In the genomic region with DNA sequence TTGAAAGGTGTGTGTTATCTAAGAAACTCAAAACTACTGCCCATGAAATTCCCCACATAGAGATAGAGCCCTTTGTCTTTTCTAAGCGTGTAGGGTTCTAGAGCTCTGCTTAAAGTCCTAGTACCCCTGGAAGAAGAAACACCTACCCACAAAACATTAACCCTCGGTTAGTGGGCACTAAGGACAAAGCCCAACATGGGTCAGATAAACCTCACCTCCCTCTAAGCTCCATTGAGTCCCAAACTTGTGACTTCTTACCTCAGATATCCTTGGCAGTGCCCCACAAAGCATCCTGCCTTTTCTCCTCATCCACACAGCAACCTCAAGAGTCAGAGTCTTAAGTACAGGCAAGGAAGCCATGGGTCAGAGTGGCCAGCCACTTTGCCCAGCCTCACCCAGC, we compare ENCODE assay signal across 8 mouse cellular contexts.
A peak's percentile ranks its signal among the peaks of the same experiment; 100 is the strongest.
DNase-seq lines count a peak whose midpoint lies in the region; ATAC-seq and TF ChIP-seq lines count a peak whose summit lies in the region.

No protein-coding gene starts in this region.

- H3K4me3 ChIP-seq in cerebellum, adult 2 months (replicated peaks; ENCODE audit: insufficient read depth, low read depth, low read length) = no peak overlapping the region
- H3K4me3 ChIP-seq in forebrain, embryonic 12.5 days (replicated peaks) = no peak overlapping the region
- no peak overlapping the region for H3K4me3 ChIP-seq in hindbrain, embryonic 15.5 days
- H3K4me3 ChIP-seq in neural tube, embryonic 12.5 days = no peak overlapping the region

- no peaks in the 10 kb centered on the region for H3K9me3 ChIP-seq in forebrain, embryonic 12.5 days
- no peaks in the 10 kb centered on the region for H3K9me3 ChIP-seq in hindbrain, embryonic 15.5 days
- no peaks in the 10 kb centered on the region for H3K9me3 ChIP-seq in neural tube, embryonic 12.5 days

- H3K27ac ChIP-seq in cerebellum, adult 2 months (ENCODE audit: insufficient read depth, low read length) = peak overlapping the region; percentile 94
- peak overlapping the region; percentile 97 for H3K27ac ChIP-seq in forebrain, embryonic 12.5 days
- H3K27ac ChIP-seq in hindbrain, embryonic 15.5 days (replicated peaks) = peak overlapping the region; percentile 81
- peak overlapping the region; percentile 44; the same call in 1 of the 2 replicates for H3K27ac ChIP-seq in neural tube, embryonic 12.5 days

- H3K4me1 ChIP-seq in cerebellum, adult 2 months (ENCODE audit: control insufficient read depth, insufficient read depth, low read length) = peaks cover 70% of the 10 kb centered on the region
- H3K4me1 ChIP-seq in forebrain, embryonic 12.5 days = peaks cover 80% of the 10 kb centered on the region
- peaks cover 81% of the 10 kb centered on the region for H3K4me1 ChIP-seq in hindbrain, embryonic 15.5 days (replicated peaks)
- H3K4me1 ChIP-seq in neural tube, embryonic 12.5 days = peaks cover 59% of the 10 kb centered on the region

- TF ChIP-seq CTCF in cerebellum, adult 2 months (IDR thresholded peaks at IDR 0.05; ENCODE audit: borderline replicate concordance, insufficient read depth, low read depth, low read length) = no peak

- intact Hi-C loops in left cerebral cortex, postnatal 14 days (cut with DNase I) = no loop called here

- DNase-seq in cerebellum, adult 2 months = peak in 1 of 2 experiments; percentile 25
- no peak for DNase-seq in cerebellum, adult 11 months
- DNase-seq in left cerebral cortex, postnatal 14 days (ENCODE audit: low spot score in 2 of 2) = no peak
- no peak for DNase-seq in cerebellum, adult 11-12 months
- no peak for DNase-seq in frontal cortex, postnatal 10 days (ENCODE audit: low spot score in 2 of 2)

- no peak for ATAC-seq in forebrain, embryonic 12.5 days (ENCODE audit: low FRiP score)
- no peak for ATAC-seq in hindbrain, embryonic 15.5 days (ENCODE audit: low FRiP score, low read depth)
- ATAC-seq in neural tube, embryonic 12.5 days (ENCODE audit: low FRiP score, low read depth) = no peak

- H3K27me3 ChIP-seq in cerebellum, adult 2 months (ENCODE audit: control insufficient read depth, insufficient read depth, low read length) = no peaks in the 10 kb centered on the region
- H3K27me3 ChIP-seq in forebrain, embryonic 12.5 days = no peaks in the 10 kb centered on the region; the same call in 1 of the 2 replicates
- H3K27me3 ChIP-seq in hindbrain, embryonic 15.5 days = no peaks in the 10 kb centered on the region
- no peaks in the 10 kb centered on the region for H3K27me3 ChIP-seq in neural tube, embryonic 12.5 days (replicated peaks)

- peaks cover 7% of the 10 kb centered on the region for H3K36me3 ChIP-seq in forebrain, embryonic 12.5 days (replicated peaks)
- H3K36me3 ChIP-seq in hindbrain, embryonic 15.5 days = no peaks in the 10 kb centered on the region
- H3K36me3 ChIP-seq in neural tube, embryonic 12.5 days = no peaks in the 10 kb centered on the region

- no peak for TF ChIP-seq POLR2A in cerebellum, adult 2 months (IDR thresholded peaks at IDR 0.05; ENCODE audit: borderline replicate concordance, insufficient read depth, low read length)

- peak overlapping the region; percentile 29 for H3K4me2 ChIP-seq in forebrain, embryonic 12.5 days
- H3K4me2 ChIP-seq in hindbrain, embryonic 15.5 days = no peak overlapping the region
- H3K4me2 ChIP-seq in neural tube, embryonic 12.5 days (replicated peaks) = no peak overlapping the region

- H3K9ac ChIP-seq in forebrain, embryonic 12.5 days = no peak overlapping the region
- H3K9ac ChIP-seq in hindbrain, embryonic 15.5 days = no peak overlapping the region
- H3K9ac ChIP-seq in neural tube, embryonic 12.5 days = no peak overlapping the region

- WGBS in cerebellum, adult 2 months = 46% methylated on average over 2 of the region's 2 CpGs
- 53% methylated on average over 2 of the region's 2 CpGs for WGBS in forebrain, embryonic 12.5 days
- 73% methylated on average over 2 of the region's 2 CpGs for WGBS in hindbrain, embryonic 15.5 days
- WGBS in neural tube, embryonic 12.5 days = 81% methylated on average over 2 of the region's 2 CpGs

Comparison
In these comparisons a context has a peak if more than half of its experiments do, and no peak if none do; other contexts are left out.
1. H3K27ac ChIP-seq: peak in every context shown above with its lines; median percentile 97 in forebrain, embryonic 12.5 days; 94 in cerebellum, adult 2 months; 81 in hindbrain, embryonic 15.5 days; 44 in neural tube, embryonic 12.5 days.